Mouse (Mus musculus): ENCODE data around the gene Nyap2. TPM values are rescaled to one million over a fixed set of nuclear protein-coding genes. Genes with fewer than 3 reads are reported as not detected.
A peak's percentile ranks its signal among the peaks of the same experiment; 100 is the strongest.

Gene Nyap2
- polyA plus RNA-seq, 1 experiment: 15.5 TPM

DNA sequence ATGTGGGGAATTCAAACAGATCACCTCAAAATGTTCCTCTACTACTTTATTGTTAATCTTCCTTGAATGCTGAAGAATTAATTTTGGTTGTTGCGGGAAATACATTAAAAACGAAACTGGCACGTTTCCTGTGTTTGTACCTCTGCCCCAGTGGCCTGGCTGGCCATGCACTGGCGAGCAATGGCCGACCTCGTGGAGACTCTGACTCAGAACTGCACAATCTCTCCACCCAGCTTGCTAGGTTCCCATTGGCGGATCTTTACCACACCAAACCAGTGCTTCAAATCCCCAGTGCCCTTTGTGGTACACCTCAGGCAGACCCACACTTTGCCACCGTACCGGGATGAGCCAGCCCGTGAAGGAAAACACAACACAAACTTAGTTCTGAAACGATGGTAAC is 173.3 kb downstream of the Nyap2 start:
- Histone ChIP-seq H3K4me3 (ENCODE audit: insufficient read depth, low read length) (no peak overlapping the region), H3K4me1 (ENCODE audit: control insufficient read depth, insufficient read depth, low read length) (no peaks in the 10 kb centered on the region), H3K27ac (ENCODE audit: insufficient read depth, low read length) (no peak overlapping the region)
- TF ChIP-seq CTCF (IDR thresholded peaks at IDR 0.05; ENCODE audit: extremely low read depth, insufficient read depth, low read length) (no peak), POLR2A (IDR thresholded peaks at IDR 0.05; ENCODE audit: extremely low read depth, insufficient read depth, low read length) (no peak)

DNA sequence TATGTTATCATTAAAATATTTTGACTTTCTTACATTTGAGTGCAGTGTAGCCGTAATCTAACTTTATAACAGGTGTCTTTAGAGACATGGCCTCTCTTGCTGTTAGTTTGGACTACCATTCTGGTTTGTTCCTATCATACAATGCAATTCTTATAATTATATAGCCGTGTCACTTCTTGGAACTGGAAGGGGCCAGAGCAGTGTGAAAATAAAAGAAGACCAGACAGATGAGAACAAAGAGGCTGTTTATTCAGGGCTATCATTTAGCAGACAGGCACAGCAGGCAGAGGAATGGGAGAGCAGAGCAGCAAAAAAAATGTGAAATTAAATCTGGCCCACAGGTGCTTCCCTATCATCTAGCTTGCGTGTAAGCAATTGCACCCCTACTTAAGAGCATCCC is 189.7 kb downstream of the Nyap2 start:
- TF ChIP-seq CTCF (IDR thresholded peaks at IDR 0.05; ENCODE audit: extremely low read depth, insufficient read depth, low read length): no peak
- no peak for TF ChIP-seq POLR2A (IDR thresholded peaks at IDR 0.05; ENCODE audit: extremely low read depth, insufficient read depth, low read length)
- H3K4me3 ChIP-seq (ENCODE audit: insufficient read depth, low read length): no peak overlapping the region
- H3K27ac ChIP-seq (ENCODE audit: insufficient read depth, low read length): no peak overlapping the region
- H3K4me1 ChIP-seq (ENCODE audit: control insufficient read depth, insufficient read depth, low read length): no peaks in the 10 kb centered on the region

DNA sequence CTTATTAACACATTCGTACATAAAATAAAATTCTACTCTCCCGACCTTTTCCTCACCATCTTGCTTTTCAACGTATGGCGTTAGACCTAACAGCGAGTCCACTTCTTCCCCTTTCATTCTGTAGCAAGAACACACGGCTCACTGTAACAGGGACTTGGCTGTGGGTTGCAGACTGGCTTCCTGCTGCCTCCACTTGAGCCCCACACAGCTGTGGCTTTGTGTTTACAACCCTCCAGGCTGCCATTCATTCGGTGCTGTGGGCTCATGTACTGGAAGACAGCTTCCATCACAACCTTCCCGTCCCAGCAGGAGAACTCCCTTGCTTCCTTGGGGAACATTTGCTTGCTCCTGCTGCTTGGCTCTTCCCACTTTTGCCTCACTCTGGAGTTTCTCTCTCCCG is 204.2 kb downstream of the Nyap2 start:
- no peak overlapping the region for H3K4me3 ChIP-seq (ENCODE audit: insufficient read depth, low read length)

DNA sequence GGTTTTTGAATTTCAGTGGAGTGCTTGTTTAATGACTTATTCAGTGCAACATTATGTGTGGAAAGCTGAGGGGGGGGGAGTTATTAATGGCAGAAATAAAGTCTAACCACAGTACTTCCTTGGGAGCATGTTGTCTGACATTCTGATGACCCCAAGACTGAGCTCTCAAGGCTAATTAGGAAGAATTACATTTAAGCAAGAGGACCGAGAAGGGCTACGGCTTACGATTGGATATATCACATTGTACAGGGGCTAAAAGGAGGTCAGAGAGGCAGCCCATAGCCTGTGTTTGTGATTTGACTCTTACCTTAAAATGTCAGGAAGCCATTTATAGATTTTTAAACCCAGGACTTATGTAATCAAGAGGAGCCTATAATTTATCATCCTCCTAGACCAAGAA is 208.9 kb downstream of the Nyap2 start:
- H3K4me1 ChIP-seq (ENCODE audit: control insufficient read depth, insufficient read depth, low read length): no peaks in the 10 kb centered on the region; the same call in 1 of the 2 replicates
- no peak overlapping the region for H3K4me3 ChIP-seq (ENCODE audit: insufficient read depth, low read length)
- H3K27ac ChIP-seq (ENCODE audit: insufficient read depth, low read length): no peak overlapping the region
- TF ChIP-seq CTCF (IDR thresholded peaks at IDR 0.05; ENCODE audit: extremely low read depth, insufficient read depth, low read length) (no peak), POLR2A (IDR thresholded peaks at IDR 0.05; ENCODE audit: extremely low read depth, insufficient read depth, low read length) (no peak)

More for the DNA sequence above, 204.2 kb downstream of the Nyap2 start:
- Histone ChIP-seq H3K27ac (ENCODE audit: insufficient read depth, low read length) (no peak overlapping the region), H3K4me1 (ENCODE audit: control insufficient read depth, insufficient read depth, low read length) (no peaks in the 10 kb centered on the region; the same call in 1 of the 2 replicates)
- TF ChIP-seq CTCF (IDR thresholded peaks at IDR 0.05; ENCODE audit: extremely low read depth, insufficient read depth, low read length): no peak

DNA sequence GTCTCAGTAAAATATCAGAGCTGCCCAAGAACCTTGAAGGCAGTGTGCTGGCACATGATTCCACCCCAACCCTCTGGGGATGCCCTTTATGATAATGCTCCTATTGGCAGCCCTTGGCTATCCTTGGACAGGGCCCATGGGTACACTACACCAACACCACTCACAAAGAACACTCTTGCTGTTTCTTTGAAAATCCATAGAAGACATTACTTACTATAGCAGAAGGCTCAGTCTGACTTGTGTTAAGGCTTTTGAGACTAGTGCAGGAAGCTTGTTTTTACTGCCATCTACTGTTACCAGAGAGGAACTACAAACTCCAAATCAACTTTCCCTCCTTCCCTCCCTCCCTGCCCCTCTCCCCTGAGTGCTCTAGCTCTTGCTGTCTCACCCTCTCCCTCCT is 210.3 kb downstream of the Nyap2 start:
- Histone ChIP-seq H3K4me1 (ENCODE audit: control insufficient read depth, insufficient read depth, low read length) (no peaks in the 10 kb centered on the region), H3K4me3 (ENCODE audit: insufficient read depth, low read length) (no peak overlapping the region), H3K27ac (ENCODE audit: insufficient read depth, low read length) (no peak overlapping the region)
- TF ChIP-seq POLR2A (IDR thresholded peaks at IDR 0.05; ENCODE audit: extremely low read depth, insufficient read depth, low read length) (no peak), CTCF (IDR thresholded peaks at IDR 0.05; ENCODE audit: extremely low read depth, insufficient read depth, low read length) (peak; percentile 52)

DNA sequence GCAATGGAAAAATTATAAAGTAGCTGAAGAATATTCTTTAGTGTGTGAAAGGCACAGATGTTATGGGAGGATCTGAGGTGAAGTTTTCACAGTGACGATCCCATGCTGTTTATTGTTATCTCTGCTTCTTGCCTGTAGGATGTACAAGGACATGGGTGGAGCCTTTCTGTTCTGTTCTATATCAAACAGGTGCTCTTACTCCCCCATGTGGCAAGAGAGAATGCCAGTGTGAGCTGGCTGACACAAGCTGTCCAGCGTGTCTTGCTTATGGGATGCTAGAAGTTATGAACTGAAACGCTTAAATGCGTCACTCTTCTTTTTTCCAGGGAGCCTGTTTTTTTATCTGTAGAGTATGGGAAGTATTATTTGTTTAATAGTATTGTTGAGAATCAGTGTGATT is 224.0 kb downstream of the Nyap2 start:
- H3K4me1 ChIP-seq (ENCODE audit: control insufficient read depth, insufficient read depth, low read length): no peaks in the 10 kb centered on the region
- no peak overlapping the region for H3K27ac ChIP-seq (ENCODE audit: insufficient read depth, low read length)
- no peak overlapping the region for H3K4me3 ChIP-seq (ENCODE audit: insufficient read depth, low read length)
- peak; percentile 49 for TF ChIP-seq CTCF (IDR thresholded peaks at IDR 0.05; ENCODE audit: extremely low read depth, insufficient read depth, low read length)
- TF ChIP-seq POLR2A (IDR thresholded peaks at IDR 0.05; ENCODE audit: extremely low read depth, insufficient read depth, low read length): no peak

DNA sequence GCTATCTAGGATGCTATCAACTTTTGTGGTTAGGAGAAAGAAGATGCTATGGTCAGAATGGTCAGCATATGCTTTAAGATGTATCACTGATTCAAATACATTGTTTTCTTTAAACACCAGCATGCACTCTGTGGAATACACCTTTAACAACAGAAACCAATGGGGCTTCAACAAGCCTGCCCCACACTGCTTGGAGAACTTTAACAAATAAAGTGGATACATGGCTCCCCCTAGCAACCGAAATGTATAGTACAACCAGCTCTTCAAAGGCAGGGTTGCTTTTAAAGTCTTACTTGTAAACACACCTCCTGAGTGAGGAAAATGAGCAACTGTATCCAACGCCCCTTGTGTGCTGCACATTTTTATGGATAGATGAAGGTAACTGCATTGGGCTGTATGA is 224.9 kb downstream of the Nyap2 start:
- H3K4me1 ChIP-seq (ENCODE audit: control insufficient read depth, insufficient read depth, low read length): no peaks in the 10 kb centered on the region
- TF ChIP-seq CTCF (IDR thresholded peaks at IDR 0.05; ENCODE audit: extremely low read depth, insufficient read depth, low read length): peak; percentile 41; the same call in 1 of the 2 replicates
- no peak for TF ChIP-seq POLR2A (IDR thresholded peaks at IDR 0.05; ENCODE audit: extremely low read depth, insufficient read depth, low read length)
- no peak overlapping the region for H3K4me3 ChIP-seq (ENCODE audit: insufficient read depth, low read length)
- no peak overlapping the region for H3K27ac ChIP-seq (ENCODE audit: insufficient read depth, low read length)

DNA sequence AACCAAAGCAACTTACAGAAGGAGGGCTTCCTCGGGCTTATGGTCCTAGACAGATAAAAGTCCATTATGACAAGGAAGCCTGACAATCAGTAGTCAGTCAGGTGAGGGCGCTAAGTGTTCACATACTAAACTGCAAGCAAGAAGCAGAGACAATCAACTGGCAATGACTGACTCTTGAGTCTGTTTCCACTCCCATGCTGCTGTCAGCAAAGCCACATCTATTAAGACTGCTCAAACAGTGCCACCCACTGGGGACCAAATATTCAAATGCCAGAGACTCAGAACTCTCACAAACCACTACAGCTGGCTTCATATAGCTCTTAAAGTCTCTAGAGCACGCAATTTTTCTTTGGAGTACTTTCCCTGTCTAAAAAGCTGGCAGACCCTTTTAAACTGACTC is 226.6 kb downstream of the Nyap2 start:
- Histone ChIP-seq H3K4me1 (ENCODE audit: control insufficient read depth, insufficient read depth, low read length) (no peaks in the 10 kb centered on the region), H3K4me3 (ENCODE audit: insufficient read depth, low read length) (no peak overlapping the region)
- TF ChIP-seq POLR2A (IDR thresholded peaks at IDR 0.05; ENCODE audit: extremely low read depth, insufficient read depth, low read length) (no peak), CTCF (IDR thresholded peaks at IDR 0.05; ENCODE audit: extremely low read depth, insufficient read depth, low read length) (peak; percentile 20; the same call in 1 of the 2 replicates)

DNA sequence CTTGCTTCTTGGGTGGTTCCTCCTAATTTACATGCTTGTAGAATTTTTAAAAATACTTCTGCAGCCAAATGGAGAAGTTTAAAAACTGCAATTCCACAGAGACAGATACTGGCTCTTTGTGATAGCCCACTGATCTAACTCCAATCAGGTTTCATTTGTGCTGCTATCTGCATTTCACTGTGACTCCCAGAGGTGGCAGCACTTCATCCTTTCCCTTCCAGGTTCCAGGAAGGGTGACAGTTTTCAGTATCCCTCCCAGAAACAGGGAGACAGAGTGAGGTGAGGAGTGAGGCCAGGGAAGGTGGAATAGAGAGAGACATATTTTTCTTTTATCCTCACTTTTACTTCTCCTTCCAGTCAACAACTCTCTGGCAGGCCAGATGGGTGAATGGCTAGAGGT is 230.7 kb downstream of the Nyap2 start:
- TF ChIP-seq POLR2A (IDR thresholded peaks at IDR 0.05; ENCODE audit: extremely low read depth, insufficient read depth, low read length) (no peak), CTCF (IDR thresholded peaks at IDR 0.05; ENCODE audit: extremely low read depth, insufficient read depth, low read length) (0 out of 2 replicates have a peak, but pooled peaks have one; percentile 25)
- no peak overlapping the region for H3K4me3 ChIP-seq (ENCODE audit: insufficient read depth, low read length)
- no peaks in the 10 kb centered on the region for H3K4me1 ChIP-seq (ENCODE audit: control insufficient read depth, insufficient read depth, low read length)
- no peak overlapping the region for H3K27ac ChIP-seq (ENCODE audit: insufficient read depth, low read length)

More for the DNA sequence above, 226.6 kb downstream of the Nyap2 start:
- no peak overlapping the region for H3K27ac ChIP-seq (ENCODE audit: insufficient read depth, low read length)

DNA sequence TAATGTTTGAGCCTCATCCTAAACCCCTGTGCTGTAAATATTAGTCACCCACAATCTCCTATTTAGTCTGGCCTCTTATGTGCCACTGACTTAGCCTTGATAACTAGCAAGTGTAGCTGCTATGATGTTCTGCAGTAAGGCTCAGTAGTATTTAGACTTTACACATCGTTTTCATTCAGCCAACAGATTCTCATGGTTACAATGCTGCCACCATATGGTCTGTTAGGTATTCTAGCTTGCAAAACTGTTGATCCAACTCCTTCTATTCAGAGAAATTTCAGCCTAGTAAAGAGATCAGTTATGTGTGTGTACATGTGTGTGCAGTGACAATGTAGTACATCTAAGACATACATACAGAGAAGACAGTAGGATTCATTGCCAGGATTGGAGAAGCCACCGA is 231.2 kb downstream of the Nyap2 start:
- H3K27ac ChIP-seq (ENCODE audit: insufficient read depth, low read length): no peak overlapping the region
- no peaks in the 10 kb centered on the region for H3K4me1 ChIP-seq (ENCODE audit: control insufficient read depth, insufficient read depth, low read length)
- no peak overlapping the region for H3K4me3 ChIP-seq (ENCODE audit: insufficient read depth, low read length)
- TF ChIP-seq CTCF (IDR thresholded peaks at IDR 0.05; ENCODE audit: extremely low read depth, insufficient read depth, low read length) (no peak), POLR2A (IDR thresholded peaks at IDR 0.05; ENCODE audit: extremely low read depth, insufficient read depth, low read length) (no peak)
